12 mouse cellular contexts compared by ENCODE assay signal in the genomic region with DNA sequence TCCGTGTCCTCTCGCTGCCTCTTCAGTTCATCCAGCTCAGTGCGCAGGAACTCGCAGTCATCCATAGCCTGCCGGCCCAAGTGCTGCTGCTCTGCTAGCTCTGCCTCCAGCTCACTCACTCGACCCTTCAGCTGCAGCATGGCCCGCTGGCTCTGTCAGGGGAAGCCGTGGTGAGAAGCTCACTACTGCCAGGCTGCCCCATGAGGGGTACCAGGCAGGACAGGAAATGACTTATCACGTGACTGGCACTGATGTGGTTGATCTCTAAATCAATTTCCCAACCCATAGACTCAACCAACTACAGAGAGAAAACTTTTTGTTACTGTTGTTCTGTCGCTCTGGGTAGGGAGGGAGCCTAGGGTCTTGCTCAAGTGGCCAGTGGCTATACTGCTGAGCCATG.
"Had no signal": no experiment of that assay in that cellular context is flagged by ENCODE, and none has a peak within 500 bp of the region (broad histone marks: within the 10 kb centered on the region; RNA-seq: fewer than 3 reads in every experiment).

No protein-coding gene starts in this region.

- DNase-seq: kidney, adult 8-10 months; kidney, postnatal 25 days; layer of hippocampus, adult 9-11 months; layer of hippocampus, postnatal 36 days; lung, postnatal 14 days; midbrain, embryonic 14.5 days; retina, postnatal 1 day; right cerebral cortex, postnatal 4 days; thymus, adult 2 months; thymus, postnatal 25 days had no signal

- ATAC-seq: intestine, postnatal 0 days; liver, embryonic 12.5 days had no signal
